Mouse (Mus musculus): ENCODE results near the gene Enoph1.

DNA sequence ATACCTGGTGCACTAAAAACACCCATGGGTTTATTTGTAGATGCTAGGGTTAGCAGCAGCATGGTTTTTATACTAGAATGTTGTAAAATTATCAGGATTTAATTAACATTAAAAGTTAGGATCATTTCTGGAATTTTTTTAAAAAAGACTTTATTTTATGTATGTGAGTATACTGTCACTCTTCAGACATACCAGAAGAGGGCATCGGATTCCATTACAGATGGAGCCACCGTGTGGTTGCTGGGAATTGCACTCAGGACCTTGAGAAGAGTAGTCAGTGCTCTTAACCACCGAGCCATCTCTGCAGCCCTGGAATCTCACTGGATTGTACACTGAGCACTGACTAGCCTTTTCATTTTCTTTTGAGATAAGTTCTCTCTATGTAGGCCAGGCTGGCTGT, 10.1 kb downstream of the Enoph1 start:
- TF ChIP-seq CTCF (IDR thresholded peaks at IDR 0.05; ENCODE audit: borderline replicate concordance, control insufficient read depth, extremely low read depth, insufficient read depth, low read length, poor library complexity): no peak
- no peak for TF ChIP-seq POLR2A (IDR thresholded peaks at IDR 0.05; ENCODE audit: control insufficient read depth, extremely low read depth, insufficient read depth, low read length, poor library complexity)
